Mouse (Mus musculus): ENCODE results near the gene Slc6a11.

DNA sequence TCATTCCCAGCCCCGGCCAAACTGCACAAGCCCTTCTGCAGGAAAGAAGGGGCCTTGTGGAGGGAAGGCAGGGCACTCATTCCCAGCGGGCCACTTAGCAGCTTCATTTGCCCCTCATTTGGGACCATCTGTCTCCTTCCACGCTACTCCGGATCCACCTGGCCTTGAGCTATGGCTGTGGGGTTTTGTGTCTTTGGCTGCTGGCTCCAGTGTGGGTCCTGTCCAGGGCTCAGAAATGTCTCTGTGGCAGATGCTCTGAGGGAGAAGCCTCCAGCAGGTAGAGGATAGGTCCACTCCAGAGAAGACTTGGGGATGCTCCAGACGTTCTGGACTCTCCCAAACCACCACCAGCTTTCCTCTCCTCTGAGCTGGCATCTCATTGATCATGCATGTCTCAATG is 139.8 kb downstream of the Slc6a11 start:
- TF ChIP-seq CTCF (conservative IDR thresholded peaks at IDR 0.05; ENCODE audit: low read length) (no peak), NANOG (IDR thresholded peaks at IDR 0.05; ENCODE audit: borderline replicate concordance, low read length) (no peak), POU5F1 (IDR thresholded peaks at IDR 0.05; ENCODE audit: borderline replicate concordance, low read length) (no peak)
